Mouse (Mus musculus) CH12.LX (cell line): Measurements from ENCODE around the gene Tmem259. TPM values are rescaled to one million over a fixed set of nuclear protein-coding genes. Genes with fewer than 3 reads are reported as not detected.
"Not testable (repeated sequence)": the region's sequence is repeated elsewhere in the genome, so short reads cannot be mapped to it uniquely, and the experiment has no call there.

ENCODE experiments used
- DNase-seq: peaks from one replicate; pipeline ENCODE4 v3.0.0-alpha.2; 2013; ENCODE audit errors: extremely low read depth
- H3K27ac ChIP-seq: 2 replicates; pipeline ENCODE4 v1.5.1; 2012; ENCODE audit warnings: low read depth, mild to moderate bottlenecking, control low read depth, moderate library complexity; ENCODE audit not compliant: insufficient read depth
- H3K27me3 ChIP-seq: replicated peaks from 2 replicates; pipeline ENCODE3; 2012; ENCODE audit warnings: inconsistent platforms
- H3K36me3 ChIP-seq, 2 experiments: replicated peaks in 1 of 2; 2 replicates each; pipeline versions ENCODE3 to v1.6.1; 2012; ENCODE audit warnings: inconsistent platforms in 1 of 2, low read length in 1 of 2, mild to moderate bottlenecking in 1 of 2, mixed read lengths in 1 of 2, moderate library complexity in 1 of 2; ENCODE audit not compliant: control insufficient read depth in 1 of 2, insufficient read depth in 1 of 2
- H3K4me1 ChIP-seq, 2 experiments: 2 replicates each; pipeline ENCODE4 v1.6.1; 2012; ENCODE audit warnings: inconsistent platforms in 1 of 2, moderate library complexity in 1 of 2; ENCODE audit not compliant: insufficient read depth in 2 of 2, control insufficient read depth in 1 of 2
- H3K4me2 ChIP-seq: 2 replicates; pipeline ENCODE4 v1.6.1; 2012; ENCODE audit warnings: low read depth, mild to moderate bottlenecking, control low read depth; ENCODE audit not compliant: poor library complexity, insufficient read depth, severe bottlenecking
- H3K4me3 ChIP-seq, 3 experiments: fragments of 150-350 bp in 1 of 3; sonication (generic) in 1 of 3; replicated peaks in 1 of 3; 2 replicates each; pipeline versions ENCODE3 to v1.5.1; 2011 to 2012; ENCODE audit warnings: low read depth in 2 of 3, low read length in 2 of 3, mild to moderate bottlenecking in 2 of 3, moderate library complexity in 2 of 3, control low read depth in 1 of 3, improper control_type of control experiment in 1 of 3, inconsistent platforms in 1 of 3, mixed read lengths in 1 of 3; ENCODE audit not compliant: poor library complexity in 1 of 3
- H3K79me2 ChIP-seq: replicated peaks from 2 replicates; pipeline ENCODE4 v1.6.1; 2012; ENCODE audit warnings: mild to moderate bottlenecking, moderate library complexity; ENCODE audit not compliant: control insufficient read depth, poor library complexity, insufficient read depth, severe bottlenecking; ENCODE audit errors: extremely low read depth
- H3K9ac ChIP-seq: 2 replicates; pipeline ENCODE4 v1.6.1; 2012; ENCODE audit warnings: low read depth, mild to moderate bottlenecking, control low read depth, moderate library complexity; ENCODE audit not compliant: insufficient read depth
- H3K9me3 ChIP-seq: replicated peaks from 2 replicates; pipeline ENCODE3; 2012; ENCODE audit warnings: low read length, inconsistent platforms, mixed read lengths
- BHLHE40 ChIP-seq: IDR thresholded peaks from 2 replicates; pipeline ENCODE4 v1.6.1; 2011; ENCODE audit warnings: mild to moderate bottlenecking, low read depth, low read length, improper control_type of control experiment
- CHD1 ChIP-seq: IDR thresholded peaks from 2 replicates; pipeline ENCODE4 v1.6.1; 2012; ENCODE audit warnings: low read depth, low read length, improper control_type of control experiment, inconsistent platforms
- CHD2 ChIP-seq: IDR thresholded peaks from 2 replicates; pipeline ENCODE4 v1.6.1; 2011; ENCODE audit warnings: low read length, improper control_type of control experiment
- CTCF ChIP-seq, 2 experiments: IDR thresholded peaks in 1 of 2; conservative IDR thresholded peaks in 1 of 2; 2 replicates each; pipeline ENCODE4 v1.5.1; 2011 to 2012; ENCODE audit warnings: low read depth in 2 of 2, low read length in 2 of 2, improper control_type of control experiment in 1 of 2, inconsistent platforms in 1 of 2, mild to moderate bottlenecking in 1 of 2, moderate library complexity in 1 of 2
- ELF1 ChIP-seq: IDR thresholded peaks from 2 replicates; pipeline ENCODE4 v1.6.1; 2014; ENCODE audit warnings: low read depth, mild to moderate bottlenecking, inconsistent platforms, low read length, improper control_type of control experiment
- ETS1 ChIP-seq: conservative IDR thresholded peaks from 2 replicates; pipeline ENCODE4 v1.6.1; 2012; ENCODE audit warnings: low read depth, mild to moderate bottlenecking, inconsistent platforms, low read length, improper control_type of control experiment, moderate library complexity
- HCFC1 ChIP-seq: IDR thresholded peaks from 2 replicates; pipeline ENCODE4 v1.6.1; 2012; ENCODE audit warnings: low read depth, mild to moderate bottlenecking, inconsistent platforms, low read length, improper control_type of control experiment
- IRF4 ChIP-seq: IDR thresholded peaks from 2 replicates; pipeline ENCODE4 v1.6.1; 2014; ENCODE audit warnings: low read depth, mild to moderate bottlenecking, inconsistent platforms, low read length, improper control_type of control experiment
- KAT2A ChIP-seq: IDR thresholded peaks from 2 replicates; pipeline ENCODE4 v1.6.1; 2012; ENCODE audit warnings: low read length, improper control_type of control experiment, inconsistent platforms; ENCODE audit not compliant: insufficient replicate concordance
- MAX ChIP-seq: IDR thresholded peaks from 2 replicates; pipeline ENCODE4 v1.6.1; 2011; ENCODE audit warnings: low read length, improper control_type of control experiment
- MAZ ChIP-seq: IDR thresholded peaks from 2 replicates; pipeline ENCODE4 v1.6.1; 2012; ENCODE audit warnings: low read depth, mild to moderate bottlenecking, inconsistent platforms, low read length, improper control_type of control experiment, moderate library complexity
- MEF2A ChIP-seq: IDR thresholded peaks from 2 replicates; pipeline ENCODE4 v1.6.1; 2014; ENCODE audit warnings: low read depth, mild to moderate bottlenecking, inconsistent platforms, low read length, improper control_type of control experiment, borderline replicate concordance
- MYC ChIP-seq: IDR thresholded peaks from 2 replicates; pipeline ENCODE4 v1.6.1; 2011; ENCODE audit warnings: low read depth, mild to moderate bottlenecking, improper control_type of control experiment, low read length
- NELFE ChIP-seq: IDR thresholded peaks from 2 replicates; pipeline ENCODE4 v1.6.1; 2011; ENCODE audit warnings: low read depth, low read length, improper control_type of control experiment
- NRF1 ChIP-seq: IDR thresholded peaks from 2 replicates; pipeline ENCODE4 v1.6.1; 2014; ENCODE audit warnings: low read depth, mild to moderate bottlenecking, inconsistent platforms, low read length, improper control_type of control experiment, moderate library complexity
- PAX5 ChIP-seq: IDR thresholded peaks from 2 replicates; pipeline ENCODE4 v1.6.1; 2012; ENCODE audit warnings: low read length, inconsistent platforms, mixed read lengths
- POLR2A ChIP-seq: IDR thresholded peaks from 2 replicates; pipeline ENCODE4 v1.6.1; 2011; ENCODE audit warnings: low read depth, mild to moderate bottlenecking, improper control_type of control experiment, low read length
- POLR2AphosphoS2 ChIP-seq: IDR thresholded peaks from 2 replicates; pipeline ENCODE4 v1.6.1; 2011; ENCODE audit warnings: low read depth, low read length, improper control_type of control experiment
- RAD21 ChIP-seq: IDR thresholded peaks from 2 replicates; pipeline ENCODE4 v1.6.1; 2011; ENCODE audit warnings: low read depth, mild to moderate bottlenecking, low read length, improper control_type of control experiment, moderate library complexity
- SIN3A ChIP-seq: IDR thresholded peaks from 2 replicates; pipeline ENCODE4 v1.6.1; 2012; ENCODE audit warnings: low read length, improper control_type of control experiment, inconsistent platforms
- SMC3 ChIP-seq: IDR thresholded peaks from 2 replicates; pipeline ENCODE4 v1.6.1; 2011; ENCODE audit warnings: low read depth, low read length, improper control_type of control experiment
- TBP ChIP-seq: conservative IDR thresholded peaks from 2 replicates; pipeline ENCODE4 v1.6.1; 2011; ENCODE audit warnings: low read depth, low read length, improper control_type of control experiment
- TCF12 ChIP-seq: IDR thresholded peaks from 2 replicates; pipeline ENCODE4 v1.6.1; 2014; ENCODE audit warnings: low read depth, mild to moderate bottlenecking, inconsistent platforms, low read length, improper control_type of control experiment
- USF1 ChIP-seq: IDR thresholded peaks from 2 replicates; pipeline ENCODE4 v1.6.1; 2014; ENCODE audit warnings: low read depth, mild to moderate bottlenecking, inconsistent platforms, low read length, improper control_type of control experiment
- USF2 ChIP-seq: conservative IDR thresholded peaks from 2 replicates; pipeline ENCODE4 v1.6.1; 2011; ENCODE audit warnings: low read depth, low read length, improper control_type of control experiment
- ZC3H11A ChIP-seq: IDR thresholded peaks from 2 replicates; pipeline ENCODE4 v1.6.1; 2012; ENCODE audit warnings: low read depth, mild to moderate bottlenecking, inconsistent platforms, low read length, improper control_type of control experiment
- ZNF384 ChIP-seq: IDR thresholded peaks from 2 replicates; pipeline ENCODE4 v1.6.1; 2012; ENCODE audit warnings: low read depth, low read length, improper control_type of control experiment, inconsistent platforms
- dilution Hi-C: fragments of 300-500 bp; cut with MboI; formaldehyde crosslinking; loops from 2 replicates; pipeline ENCODE4 v1.14.3; 2020; ENCODE audit warnings: low sequenced_read_pairs; ENCODE audit not compliant: extremely low pct_unique_long_range_greater_than_20kb, extremely low pct_ligation_motif_present
- in situ Hi-C: fragments of 300-500 bp; cut with MboI; formaldehyde crosslinking; loops from 3 replicates; pipeline ENCODE4 v1.14.3; 2019; ENCODE audit warnings: low sequenced_read_pairs, low pct_ligation_motif_present, low pct_unique_long_range_greater_than_20kb, mixed read lengths
- polyA plus RNA-seq: library from polyadenylated mRNA; unstranded; fragments of >175 nt; gene quantifications from 2 replicates; pipeline ENCODE4 v1.2.1, GENCODE M21; 2012; ENCODE audit warnings: low read depth; ENCODE audit not compliant: insufficient read length
- total RNA-seq, 2 experiments: library from RNA; depleted of rRNA; stranded (reverse); fragments of 300-350 nt in 1 of 2; fragments of >200 nt in 1 of 2; gene quantifications; 2 replicates each; pipeline ENCODE4 v1.2.3; 2012 to 2014

The Tmem259 gene
- total and polyA plus RNA-seq, 3 experiments: 50.1 to 84.2 (median 71.7) TPM

GRCm38 (mm10) chr10:79959412-79959811, 24.7 kb downstream of the Tmem259 start:
- H3K4me2 ChIP-seq, dilution Hi-C loops, H3K9me3 ChIP-seq, H3K27ac ChIP-seq, H3K9ac ChIP-seq, in situ Hi-C loops, H3K27me3 ChIP-seq, H3K4me3 ChIP-seq, DNase-seq: not testable (repeated sequence)
- Histone ChIP-seq H3K4me1 (peaks cover 21 to 49% of the 10 kb centered on the region in 2 experiments), H3K79me2 (peaks cover 22% of the 10 kb centered on the region), H3K36me3 (peaks cover 23 to 35% of the 10 kb centered on the region in 2 experiments)

- H3K27me3 ChIP-seq: no peaks in the 10 kb centered on the region
- no peak overlapping the region for H3K9ac ChIP-seq
- H3K36me3 ChIP-seq: peaks cover 16 to 33% of the 10 kb centered on the region in 2 experiments
- H3K79me2 ChIP-seq: peaks cover 22% of the 10 kb centered on the region
- peak; percentile 78 for DNase-seq
- TF ChIP-seq SIN3A (peak; percentile 84), ETS1 (no peak), ZNF384 (no peak), POLR2AphosphoS2 (no peak), ZC3H11A (peak; percentile 96), USF1 (no peak), BHLHE40 (0 out of 2 replicates have a peak, but pooled peaks have one; percentile 29), KAT2A (no peak), NELFE (peak; percentile 66; the same call in 1 of the 2 replicates), TCF12 (peak; percentile 67), MYC (peak; percentile 72; the same call in 1 of the 2 replicates), CHD2 (0 out of 2 replicates have a peak, but pooled peaks have one; percentile 4), MAZ (peak; percentile 41; the same call in 1 of the 2 replicates), ELF1 (peak; percentile 54; the same call in 1 of the 2 replicates), IRF4 (peak; percentile 59), PAX5 (no peak), HCFC1 (peak; percentile 28; the same call in 1 of the 2 replicates), RAD21 (peak; percentile 99), SMC3 (peak; percentile 99), NRF1 (peak; percentile 28; the same call in 1 of the 2 replicates), TBP (no peak), USF2 (no peak), CHD1 (no peak), POLR2A (no peak), MAX (peak; percentile 77), CTCF (conservative IDR thresholded peaks at IDR 0.05 in 1 of 2, IDR thresholded peaks at IDR 0.05 in 1 of 2; ENCODE audit: low read depth in 2 of 2, low read length in 2 of 2) (peak; percentile 68 to 99; a peak in 3 of 4 replicates), MEF2A (peak; percentile 73)
- H3K4me3 ChIP-seq: no peak overlapping the region
- dilution Hi-C loops: no loop called here
- H3K4me1 ChIP-seq: peaks cover 25 to 60% of the 10 kb centered on the region in 2 experiments
- in situ Hi-C loops: no loop called here
- no peaks in the 10 kb centered on the region for H3K9me3 ChIP-seq
- H3K27ac ChIP-seq: no peak overlapping the region
- no peak overlapping the region for H3K4me2 ChIP-seq
These were observed 25.9 kb downstream of the Tmem259 start for GRCm38 (mm10) chr10:79958140-79958816.
